Mouse (Mus musculus): ENCODE results near the gene Myh10.

DNA sequence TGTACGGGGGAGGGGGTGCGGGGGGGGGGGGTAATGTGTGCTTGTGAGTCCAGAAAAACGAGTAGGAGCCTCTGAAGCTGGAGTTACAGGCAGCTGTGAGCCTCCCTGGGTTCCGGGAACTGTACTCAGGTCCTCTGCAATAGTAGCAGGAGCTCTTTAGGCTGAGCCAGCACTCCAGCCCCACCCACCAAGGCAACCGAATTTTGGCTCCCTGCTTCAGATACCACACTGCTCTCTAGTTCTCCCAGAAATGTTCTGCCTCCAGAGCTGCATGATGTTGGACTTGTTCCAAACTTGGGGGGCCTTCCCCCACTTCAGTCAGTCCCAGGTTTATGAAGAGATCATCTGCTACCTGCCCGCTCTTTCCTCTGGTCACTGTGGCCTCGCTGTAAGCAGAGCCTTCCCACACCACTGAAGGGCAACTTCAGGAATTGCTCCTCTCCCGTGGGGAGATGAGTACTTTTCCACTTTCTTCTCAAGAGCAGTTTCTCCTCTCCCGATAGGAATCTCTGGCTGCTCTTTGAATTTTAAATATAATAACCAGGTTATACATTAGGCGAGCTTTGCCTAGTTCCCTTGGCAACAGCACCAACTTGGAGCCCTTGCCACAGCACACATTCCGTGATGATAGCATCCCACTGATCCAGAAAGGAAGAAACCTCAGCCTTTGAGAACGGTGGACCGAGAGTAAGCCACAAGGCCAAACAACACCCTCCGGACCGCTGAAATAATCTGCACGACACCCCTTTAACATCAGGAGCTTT lies 42.8 kb upstream of the Myh10 start:
- TF ChIP-seq CTCF (IDR thresholded peaks at IDR 0.05; ENCODE audit: extremely low read depth, insufficient read length, insufficient replicate concordance, low read depth, low read length) = no peak
- no peak for TF ChIP-seq POLR2A (IDR thresholded peaks at IDR 0.05; ENCODE audit: low read depth, low read length)

Measured in small intestine, adult 2 months (tissue).